Mouse (Mus musculus): ENCODE results near the gene Setd1a.

Gene Setd1a

DNA sequence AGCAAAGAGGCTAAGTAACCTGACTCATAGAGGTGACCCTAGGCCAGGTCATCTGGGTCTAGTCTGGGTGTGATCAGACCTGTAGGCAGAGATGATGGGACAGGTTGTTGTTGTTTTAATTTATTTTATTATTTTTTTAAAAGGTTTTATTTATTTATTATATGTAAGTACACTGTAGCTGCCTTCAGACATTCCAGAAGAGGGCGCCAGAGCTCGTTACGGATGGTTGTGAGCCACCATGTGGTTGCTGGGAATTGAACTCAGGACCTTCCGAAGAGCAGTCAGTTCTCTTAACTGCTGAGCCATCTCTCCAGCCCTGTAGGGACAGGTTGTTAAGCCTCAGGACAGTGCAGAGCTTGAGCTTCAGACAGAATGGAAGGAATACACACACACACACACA is 61.4 kb downstream of the Setd1a start:
- WGBS, result 81% methylated on average over 4 of the region's 4 CpGs

DNA sequence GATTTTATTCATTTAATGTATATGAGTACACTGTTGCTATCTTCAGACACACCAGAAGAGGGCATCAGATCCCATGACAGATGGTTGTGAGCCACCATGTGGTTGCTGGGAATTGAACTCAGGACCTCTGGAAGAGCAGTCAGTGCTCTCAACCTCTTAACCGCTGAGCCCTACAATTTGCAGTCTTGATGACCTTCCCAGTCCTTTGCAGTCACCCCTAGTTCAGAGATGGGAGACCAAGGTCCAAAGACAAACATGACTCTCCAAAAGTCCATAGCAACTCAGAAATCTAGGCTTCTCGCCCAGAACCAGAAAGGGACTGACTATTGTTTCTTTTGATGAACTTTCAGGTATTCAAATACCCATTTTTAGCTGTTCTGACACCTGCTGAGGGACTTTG is 63.6 kb downstream of the Setd1a start:
- 84% methylated on average over 2 of the region's 2 CpGs for WGBS

DNA sequence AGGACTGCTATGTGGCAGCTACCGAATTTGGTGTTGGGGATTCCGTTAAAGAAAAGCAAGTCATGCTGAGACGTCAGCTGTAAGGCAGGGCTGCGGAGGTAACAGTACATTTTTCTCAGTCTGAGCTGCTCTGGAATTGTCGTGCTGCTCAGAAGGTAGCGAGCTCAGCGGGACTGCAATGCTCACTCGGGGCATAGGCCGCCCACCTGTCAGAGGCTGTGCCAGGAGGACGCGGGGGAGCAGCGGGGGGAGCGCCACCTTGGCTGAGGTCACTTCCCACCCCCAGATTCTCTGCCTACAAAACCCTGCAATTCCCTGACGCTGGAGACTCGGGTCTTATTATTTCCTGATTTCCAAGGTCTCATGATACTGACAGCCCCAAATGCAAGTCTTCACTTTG is 64.4 kb downstream of the Setd1a start:
- WGBS, result 1% methylated on average over 15 of the region's 15 CpGs

DNA sequence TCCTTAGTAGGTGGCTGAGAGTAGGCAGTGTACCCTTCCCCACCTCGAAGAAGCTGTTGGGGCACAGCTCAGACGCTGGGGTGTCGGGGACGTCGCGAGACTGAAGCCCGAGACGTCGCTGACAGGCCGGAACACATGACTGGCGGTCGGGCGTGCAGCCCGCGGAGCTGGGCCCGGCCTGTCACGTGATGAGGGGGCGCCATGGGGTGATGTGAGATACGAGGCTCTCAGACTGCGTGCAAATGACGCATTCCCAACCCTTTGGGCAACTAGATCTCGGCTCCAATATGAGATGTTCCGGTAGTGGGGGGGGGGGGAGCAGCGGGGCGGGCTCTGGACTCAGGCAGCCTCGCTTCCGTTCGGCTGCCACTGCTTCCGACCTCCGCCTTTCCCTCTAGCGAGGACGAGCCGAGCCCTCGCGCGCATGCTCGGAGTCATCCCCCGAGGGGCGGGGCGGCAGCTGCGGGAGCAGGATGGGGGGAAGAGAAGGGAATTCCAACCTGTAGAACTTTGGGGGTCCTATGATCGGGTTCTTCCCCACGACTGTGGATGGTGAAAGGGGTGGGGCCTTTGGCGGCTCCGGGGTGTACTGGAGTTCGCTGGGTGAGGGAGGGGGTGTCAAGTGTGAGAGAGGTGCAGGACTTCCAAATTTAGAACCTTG is 65.0 kb downstream of the Setd1a start:
- WGBS, result 1% methylated on average over 46 of the region's 46 CpGs

DNA sequence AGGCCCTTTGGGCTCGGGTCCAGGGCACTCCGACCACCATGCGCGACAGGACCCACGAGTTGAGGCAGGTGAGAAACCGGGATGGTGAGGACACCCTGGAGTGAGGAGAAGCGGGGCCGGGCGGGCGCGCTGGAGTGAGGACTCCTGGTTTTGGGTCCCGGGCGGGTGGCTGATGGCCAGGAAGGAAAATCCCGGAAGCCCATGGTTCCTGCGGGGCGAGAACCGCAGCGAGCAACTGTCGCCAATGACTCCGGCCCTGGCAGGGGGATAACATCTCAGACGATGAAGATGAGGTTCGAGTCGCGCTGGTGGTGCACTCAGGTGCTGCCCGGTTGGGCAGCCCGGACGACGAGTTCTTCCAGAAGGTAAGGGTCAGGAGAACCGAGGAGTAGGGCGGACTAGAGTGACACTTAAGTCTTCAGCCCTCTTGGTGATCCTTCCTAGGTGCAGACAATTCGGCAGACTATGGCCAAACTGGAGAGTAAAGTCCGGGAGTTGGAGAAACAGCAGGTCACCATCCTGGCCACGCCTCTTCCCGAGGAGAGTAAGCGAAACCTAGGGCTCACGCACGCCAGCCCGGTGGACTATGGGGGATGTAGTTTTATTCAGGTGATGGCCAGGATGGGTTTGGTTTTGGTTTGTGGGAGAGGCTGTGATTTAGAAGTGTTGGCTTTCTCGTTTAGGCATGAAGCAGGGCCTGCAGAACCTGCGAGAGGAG is 65.7 kb downstream of the Setd1a start:
- 0% methylated on average over 40 of the region's 40 CpGs for WGBS

All from cerebral cortex, adult 2 months (tissue).